Mouse (Mus musculus): Measurements from ENCODE around the gene Ubap1. TPM values are rescaled to one million over a fixed set of nuclear protein-coding genes. Genes with fewer than 3 reads are reported as not detected.
A peak's percentile ranks its signal among the peaks of the same experiment; 100 is the strongest.

Gene Ubap1
- polyA plus RNA-seq, 1 experiment from 2014 or later: 71.4 TPM

DNA sequence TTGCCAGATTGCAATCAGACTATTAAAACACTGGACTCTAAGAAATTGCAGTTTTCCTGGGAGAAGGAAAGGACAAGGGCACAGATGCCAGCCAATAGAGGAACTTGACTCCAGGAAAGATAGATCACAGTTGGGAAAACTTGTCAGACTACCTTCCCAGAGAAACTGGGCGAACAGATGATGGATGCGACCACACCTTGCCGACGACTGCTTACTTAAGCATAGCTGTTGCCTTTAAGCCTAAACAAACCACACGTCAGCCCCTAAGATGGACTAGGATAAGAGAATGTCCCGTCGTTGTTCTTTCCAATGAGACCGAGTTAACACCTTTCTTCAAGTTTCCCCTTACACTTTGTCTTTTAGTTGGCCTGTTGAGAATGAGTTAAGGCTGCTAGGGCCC is 33.6 kb upstream of the Ubap1 start:
- no peak overlapping the region for H3K27ac ChIP-seq (ENCODE audit: low read depth, low read length)
- peak overlapping the region; percentile 89 for H3K9ac ChIP-seq (ENCODE audit: low read length)
- H3K9me3 ChIP-seq (ENCODE audit: control insufficient read depth, low read length): no peaks in the 10 kb centered on the region
- WGBS: 58% methylated on average over 8 of the region's 8 CpGs
- H3K4me1 ChIP-seq (replicated peaks; ENCODE audit: control insufficient read depth, insufficient read depth, low read length): peaks cover 3% of the 10 kb centered on the region
- H3K36me3 ChIP-seq (ENCODE audit: control insufficient read depth, insufficient read depth, low read length): peaks cover 2% of the 10 kb centered on the region; the same call in 1 of the 2 replicates
- H3K4me2 ChIP-seq (ENCODE audit: low read depth, low read length, severe bottlenecking): peak overlapping the region; percentile 85
- no peaks in the 10 kb centered on the region for H3K27me3 ChIP-seq (ENCODE audit: control insufficient read depth, insufficient read depth, low read length)
- DNase-seq (ENCODE audit: low spot score): no peak
- ATAC-seq (replicated peaks; ENCODE audit: low FRiP score): peak; percentile 23; the same call in 1 of the 2 replicates
- H3K4me3 ChIP-seq (ENCODE audit: low read depth, low read length): peak overlapping the region; percentile 97

GRCm38 (mm10) chr4:41318267-41318666 is 30.5 kb upstream of the Ubap1 start:
- Histone ChIP-seq H3K4me1 (replicated peaks; ENCODE audit: control insufficient read depth, insufficient read depth, low read length) (peaks cover 3% of the 10 kb centered on the region), H3K36me3 (ENCODE audit: control insufficient read depth, insufficient read depth, low read length) (no peaks in the 10 kb centered on the region), H3K9ac (ENCODE audit: low read length) (no peak overlapping the region), H3K27me3 (ENCODE audit: control insufficient read depth, insufficient read depth, low read length) (no peaks in the 10 kb centered on the region), H3K9me3 (ENCODE audit: control insufficient read depth, low read length) (no peaks in the 10 kb centered on the region), H3K4me3 (ENCODE audit: low read depth, low read length) (no peak overlapping the region), H3K4me2 (ENCODE audit: low read depth, low read length, severe bottlenecking) (no peak overlapping the region), H3K27ac (ENCODE audit: low read depth, low read length) (no peak overlapping the region)
- no peak for ATAC-seq (replicated peaks; ENCODE audit: low FRiP score)
- WGBS: 91% methylated on average over 5 of the region's 5 CpGs
- DNase-seq (ENCODE audit: low spot score): no peak

DNA sequence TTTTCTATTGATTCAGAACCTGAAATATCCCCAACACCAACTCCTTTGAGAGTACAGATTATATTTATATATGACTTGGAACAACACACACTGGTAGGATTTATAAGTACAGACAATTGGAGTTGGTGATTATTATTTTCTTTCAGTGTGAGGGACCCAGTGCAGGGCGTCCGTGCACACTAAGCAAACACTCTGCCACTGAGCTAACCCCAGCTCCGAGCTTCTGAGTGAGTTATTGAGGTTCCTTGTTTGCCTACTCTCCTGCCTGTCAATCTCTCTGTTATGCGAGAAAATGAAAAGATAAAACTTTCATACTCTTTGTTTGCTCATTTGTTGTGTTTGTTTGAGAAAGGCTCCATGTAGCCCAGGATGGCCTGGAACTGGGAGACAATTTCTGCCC is 27.8 kb upstream of the Ubap1 start:
- DNase-seq (ENCODE audit: low spot score) (no peak), ATAC-seq (replicated peaks; ENCODE audit: low FRiP score) (no peak)
- 80% methylated on average over 4 of the region's 4 CpGs for WGBS
- no peaks in the 10 kb centered on the region for H3K36me3 ChIP-seq (ENCODE audit: control insufficient read depth, insufficient read depth, low read length)
- H3K4me2 ChIP-seq (ENCODE audit: low read depth, low read length, severe bottlenecking): no peak overlapping the region
- no peak overlapping the region for H3K9ac ChIP-seq (ENCODE audit: low read length)
- no peaks in the 10 kb centered on the region for H3K9me3 ChIP-seq (ENCODE audit: control insufficient read depth, low read length)
- no peaks in the 10 kb centered on the region for H3K4me1 ChIP-seq (replicated peaks; ENCODE audit: control insufficient read depth, insufficient read depth, low read length)
- no peak overlapping the region for H3K4me3 ChIP-seq (ENCODE audit: low read depth, low read length)
- no peaks in the 10 kb centered on the region for H3K27me3 ChIP-seq (ENCODE audit: control insufficient read depth, insufficient read depth, low read length)
- no peak overlapping the region for H3K27ac ChIP-seq (ENCODE audit: low read depth, low read length)

DNA sequence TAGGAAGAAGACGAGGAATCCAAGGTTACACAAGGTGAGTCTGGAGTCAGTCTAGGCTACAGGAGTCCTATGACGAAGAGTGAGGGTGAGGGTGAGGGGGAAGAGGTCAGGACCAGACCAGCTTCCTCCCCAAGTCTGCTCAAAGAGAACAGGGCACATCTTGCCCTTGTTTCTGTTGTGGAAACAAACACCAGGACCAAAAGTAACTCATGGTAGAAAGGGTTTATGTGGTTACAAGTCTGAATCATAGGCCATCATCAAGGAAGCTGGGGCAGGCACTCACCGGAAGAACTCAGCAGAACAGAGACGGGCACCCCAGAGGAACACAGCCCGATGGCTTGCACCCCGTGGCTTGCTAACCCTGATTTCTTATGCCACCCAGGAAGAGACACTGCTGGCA is 21.9 kb upstream of the Ubap1 start:
- H3K4me1 ChIP-seq (replicated peaks; ENCODE audit: control insufficient read depth, insufficient read depth, low read length): no peaks in the 10 kb centered on the region
- no peaks in the 10 kb centered on the region for H3K9me3 ChIP-seq (ENCODE audit: control insufficient read depth, low read length)
- no peaks in the 10 kb centered on the region for H3K36me3 ChIP-seq (ENCODE audit: control insufficient read depth, insufficient read depth, low read length)
- H3K27ac ChIP-seq (ENCODE audit: low read depth, low read length): no peak overlapping the region
- H3K27me3 ChIP-seq (ENCODE audit: control insufficient read depth, insufficient read depth, low read length): no peaks in the 10 kb centered on the region
- ATAC-seq (replicated peaks; ENCODE audit: low FRiP score): no peak
- DNase-seq (ENCODE audit: low spot score): no peak
- WGBS: 88% methylated on average over 6 of the region's 6 CpGs
- no peak overlapping the region for H3K9ac ChIP-seq (ENCODE audit: low read length)
- no peak overlapping the region for H3K4me3 ChIP-seq (ENCODE audit: low read depth, low read length)
- no peak overlapping the region for H3K4me2 ChIP-seq (ENCODE audit: low read depth, low read length, severe bottlenecking)

DNA sequence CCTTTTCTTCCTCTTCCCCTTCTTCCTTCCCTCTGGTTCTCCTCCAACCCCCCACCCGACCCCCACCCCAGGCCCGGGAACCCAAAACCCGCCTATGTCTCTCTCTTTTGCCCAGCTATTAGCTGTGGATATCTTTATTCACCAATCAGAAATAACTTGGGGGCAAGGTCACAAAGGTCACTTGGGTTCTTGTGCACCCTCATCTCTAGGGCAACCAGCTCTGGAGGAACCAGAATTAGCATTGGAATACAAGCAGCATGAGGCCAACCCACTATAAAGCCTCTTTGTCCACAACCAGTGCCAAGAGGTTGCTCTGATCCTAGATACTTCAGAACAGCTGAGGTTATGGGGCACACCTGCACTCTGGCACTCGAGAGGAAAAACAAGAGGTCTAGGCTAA is 19.3 kb upstream of the Ubap1 start:
- H3K4me1 ChIP-seq (replicated peaks; ENCODE audit: control insufficient read depth, insufficient read depth, low read length): no peaks in the 10 kb centered on the region
- ATAC-seq (replicated peaks; ENCODE audit: low FRiP score) (no peak), DNase-seq (ENCODE audit: low spot score) (no peak)
- H3K9me3 ChIP-seq (ENCODE audit: control insufficient read depth, low read length): no peaks in the 10 kb centered on the region
- no peak overlapping the region for H3K4me3 ChIP-seq (ENCODE audit: low read depth, low read length)
- 61% methylated on average over 4 of the region's 4 CpGs for WGBS
- H3K36me3 ChIP-seq (ENCODE audit: control insufficient read depth, insufficient read depth, low read length): no peaks in the 10 kb centered on the region
- H3K4me2 ChIP-seq (ENCODE audit: low read depth, low read length, severe bottlenecking): no peak overlapping the region
- no peak overlapping the region for H3K27ac ChIP-seq (ENCODE audit: low read depth, low read length)
- no peaks in the 10 kb centered on the region for H3K27me3 ChIP-seq (ENCODE audit: control insufficient read depth, insufficient read depth, low read length)
- H3K9ac ChIP-seq (ENCODE audit: low read length): no peak overlapping the region

DNA sequence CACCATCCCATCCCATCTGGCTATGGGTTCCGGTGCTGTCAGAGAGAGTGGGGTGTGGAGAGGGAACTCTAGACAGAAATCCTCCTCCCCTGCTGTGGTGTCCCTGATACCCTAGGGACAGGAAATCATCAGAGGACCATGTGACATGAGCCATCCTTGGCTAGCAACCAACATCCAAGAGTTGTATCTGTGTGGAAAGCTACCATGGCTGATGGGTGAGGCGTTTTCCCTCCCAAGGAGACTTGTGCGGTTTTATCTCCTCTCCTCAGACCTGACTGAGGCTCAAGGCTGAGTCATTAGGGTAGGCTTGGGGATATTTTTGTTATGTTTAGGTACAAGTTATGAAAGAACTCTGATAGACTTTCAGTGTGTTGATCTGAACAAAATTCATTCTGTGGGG is 17.7 kb upstream of the Ubap1 start:
- Histone ChIP-seq H3K9me3 (ENCODE audit: control insufficient read depth, low read length) (no peaks in the 10 kb centered on the region), H3K27ac (ENCODE audit: low read depth, low read length) (no peak overlapping the region), H3K9ac (ENCODE audit: low read length) (no peak overlapping the region), H3K27me3 (ENCODE audit: control insufficient read depth, insufficient read depth, low read length) (no peaks in the 10 kb centered on the region), H3K4me2 (ENCODE audit: low read depth, low read length, severe bottlenecking) (no peak overlapping the region), H3K36me3 (ENCODE audit: control insufficient read depth, insufficient read depth, low read length) (no peaks in the 10 kb centered on the region), H3K4me3 (ENCODE audit: low read depth, low read length) (no peak overlapping the region), H3K4me1 (replicated peaks; ENCODE audit: control insufficient read depth, insufficient read depth, low read length) (no peaks in the 10 kb centered on the region)
- DNase-seq (ENCODE audit: low spot score) (no peak), ATAC-seq (replicated peaks; ENCODE audit: low FRiP score) (no peak)
- WGBS: 88% methylated on average over 3 of the region's 3 CpGs

- Histone ChIP-seq H3K36me3 (ENCODE audit: control insufficient read depth, insufficient read depth, low read length) (no peaks in the 10 kb centered on the region), H3K4me2 (ENCODE audit: low read depth, low read length, severe bottlenecking) (no peak overlapping the region), H3K27ac (ENCODE audit: low read depth, low read length) (no peak overlapping the region), H3K9me3 (ENCODE audit: control insufficient read depth, low read length) (no peaks in the 10 kb centered on the region), H3K4me1 (replicated peaks; ENCODE audit: control insufficient read depth, insufficient read depth, low read length) (no peaks in the 10 kb centered on the region), H3K27me3 (ENCODE audit: control insufficient read depth, insufficient read depth, low read length) (no peaks in the 10 kb centered on the region), H3K4me3 (ENCODE audit: low read depth, low read length) (no peak overlapping the region), H3K9ac (ENCODE audit: low read length) (no peak overlapping the region)
- WGBS: 93% methylated on average over 9 of the region's 9 CpGs
- DNase-seq (ENCODE audit: low spot score) (no peak), ATAC-seq (replicated peaks; ENCODE audit: low FRiP score) (no peak)
Measured at GRCm38 (mm10) chr4:41331698-41332421, 16.9 kb upstream of the Ubap1 start.

GRCm38 (mm10) chr4:41336546-41336945 is 12.2 kb upstream of the Ubap1 start:
- ATAC-seq (replicated peaks; ENCODE audit: low FRiP score) (no peak), DNase-seq (ENCODE audit: low spot score) (no peak)
- no peaks in the 10 kb centered on the region for H3K9me3 ChIP-seq (ENCODE audit: control insufficient read depth, low read length)
- H3K27ac ChIP-seq (ENCODE audit: low read depth, low read length): no peak overlapping the region
- H3K9ac ChIP-seq (ENCODE audit: low read length): no peak overlapping the region
- no peaks in the 10 kb centered on the region for H3K36me3 ChIP-seq (ENCODE audit: control insufficient read depth, insufficient read depth, low read length)
- H3K27me3 ChIP-seq (ENCODE audit: control insufficient read depth, insufficient read depth, low read length): no peaks in the 10 kb centered on the region
- H3K4me3 ChIP-seq (ENCODE audit: low read depth, low read length): no peak overlapping the region
- no peaks in the 10 kb centered on the region for H3K4me1 ChIP-seq (replicated peaks; ENCODE audit: control insufficient read depth, insufficient read depth, low read length)
- no peak overlapping the region for H3K4me2 ChIP-seq (ENCODE audit: low read depth, low read length, severe bottlenecking)

- Histone ChIP-seq H3K9me3 (ENCODE audit: control insufficient read depth, low read length) (no peaks in the 10 kb centered on the region), H3K4me1 (replicated peaks; ENCODE audit: control insufficient read depth, insufficient read depth, low read length) (no peaks in the 10 kb centered on the region), H3K4me3 (ENCODE audit: low read depth, low read length) (no peak overlapping the region), H3K27me3 (ENCODE audit: control insufficient read depth, insufficient read depth, low read length) (no peaks in the 10 kb centered on the region), H3K36me3 (ENCODE audit: control insufficient read depth, insufficient read depth, low read length) (no peaks in the 10 kb centered on the region), H3K27ac (ENCODE audit: low read depth, low read length) (no peak overlapping the region), H3K9ac (ENCODE audit: low read length) (no peak overlapping the region), H3K4me2 (ENCODE audit: low read depth, low read length, severe bottlenecking) (no peak overlapping the region)
- WGBS: 83% methylated on average over 11 of the region's 11 CpGs
- ATAC-seq (replicated peaks; ENCODE audit: low FRiP score) (no peak), DNase-seq (ENCODE audit: low spot score) (no peak)
Measured at GRCm38 (mm10) chr4:41340912-41341550, 7.8 kb upstream of the Ubap1 start.

Measured in forebrain, embryonic 11.5 days (tissue).